Mouse (Mus musculus) limb, embryonic 13.5 days (tissue): ENCODE results near the gene Psmb8. TPM values are rescaled to one million over a fixed set of nuclear protein-coding genes. Genes with fewer than 3 reads are reported as not detected.

ENCODE experiments used
- ATAC-seq: fragments of 200-750 bp; cut with Nextera tagmentation; 2 replicates; pipeline ENCODE4 v1.8.0; 2017; ENCODE audit warnings: low read depth, moderate number of reproducible peaks, moderate TSS enrichment; ENCODE audit not compliant: low FRiP score
- H3K27ac ChIP-seq: fragments of 300-500 bp; sonication (generic); 2 replicates; pipeline ENCODE4 v1.5.1; 2015; ENCODE audit warnings: inconsistent platforms, mild to moderate bottlenecking, moderate library complexity
- H3K27me3 ChIP-seq: fragments of 300-500 bp; sonication (generic); 2 replicates; pipeline ENCODE4 v1.6.1; 2015; ENCODE audit warnings: mild to moderate bottlenecking, inconsistent platforms
- H3K36me3 ChIP-seq: fragments of 300-500 bp; sonication (generic); 2 replicates; pipeline ENCODE4 v1.6.1; 2015; ENCODE audit warnings: inconsistent platforms, mild to moderate bottlenecking, moderate library complexity
- H3K4me1 ChIP-seq: fragments of 300-500 bp; sonication (generic); 2 replicates; pipeline ENCODE4 v1.6.1; 2015; ENCODE audit warnings: inconsistent platforms
- H3K4me2 ChIP-seq: fragments of 300-500 bp; sonication (generic); replicated peaks from 2 replicates; pipeline ENCODE4 v1.6.1; 2015; ENCODE audit warnings: inconsistent platforms, mild to moderate bottlenecking, moderate library complexity
- H3K4me3 ChIP-seq: fragments of 300-500 bp; sonication (generic); 2 replicates; pipeline ENCODE4 v1.5.1; 2015; ENCODE audit warnings: moderate library complexity, mild to moderate bottlenecking, inconsistent platforms
- H3K9ac ChIP-seq: fragments of 300-500 bp; sonication (generic); 2 replicates; pipeline ENCODE4 v1.6.1; 2015; ENCODE audit warnings: mild to moderate bottlenecking, inconsistent platforms
- H3K9me3 ChIP-seq: fragments of 300-500 bp; sonication (generic); 2 replicates; pipeline ENCODE4 v1.6.1; 2016; ENCODE audit warnings: inconsistent platforms
- WGBS: fragments of 180-500 bp; shearing (Covaris S2); methylation state at CpG from one replicate; pipeline ENCODE4 v1.1.7; 2015; 5-methylcytosine and 5-hydroxymethylcytosine counted together
- polyA plus RNA-seq: library from polyadenylated mRNA; unstranded; fragments of >200 nt; fragmentation: Nextera tagmentation; extraction: Ambion mirVana; gene quantifications from 2 replicates; pipeline ENCODE4 v1.2.1, GENCODE M21; 2015

The Psmb8 gene
- polyA plus RNA-seq, 1 experiment from 2014 or later, result 5.5 TPM

DNA sequence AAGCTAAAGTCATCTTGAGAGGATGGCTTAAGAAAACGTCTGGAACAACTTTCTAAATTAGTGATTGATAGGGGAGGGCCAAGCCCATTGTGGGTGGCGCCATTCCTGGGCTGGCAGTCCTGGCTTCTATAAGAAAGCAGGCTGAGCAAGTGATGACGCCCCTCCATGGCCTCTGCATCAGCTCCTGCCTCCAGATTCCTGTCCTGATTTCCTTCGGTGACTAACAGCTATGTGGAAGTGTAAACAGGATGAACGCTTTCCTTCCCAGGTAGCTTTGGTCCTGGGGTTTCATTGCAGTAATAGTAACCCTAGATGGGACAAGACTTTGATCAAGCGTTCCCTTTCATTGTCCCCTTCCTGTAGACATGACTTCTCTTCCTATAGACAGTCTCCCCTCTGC lies 18.5 kb upstream of the Psmb8 start:
- no peaks in the 10 kb centered on the region for H3K36me3 ChIP-seq
- H3K27me3 ChIP-seq, result peaks cover 15% of the 10 kb centered on the region
- no peak overlapping the region for H3K4me2 ChIP-seq
- H3K9ac ChIP-seq, result no peak overlapping the region
- no peaks in the 10 kb centered on the region for H3K4me1 ChIP-seq
- ATAC-seq, result no peak
- no peak overlapping the region for H3K27ac ChIP-seq
- WGBS, result 58% methylated on average over 6 of the region's 6 CpGs
- H3K9me3 ChIP-seq, result peaks cover 10% of the 10 kb centered on the region; the same call in 1 of the 2 replicates
- no peak overlapping the region for H3K4me3 ChIP-seq

DNA sequence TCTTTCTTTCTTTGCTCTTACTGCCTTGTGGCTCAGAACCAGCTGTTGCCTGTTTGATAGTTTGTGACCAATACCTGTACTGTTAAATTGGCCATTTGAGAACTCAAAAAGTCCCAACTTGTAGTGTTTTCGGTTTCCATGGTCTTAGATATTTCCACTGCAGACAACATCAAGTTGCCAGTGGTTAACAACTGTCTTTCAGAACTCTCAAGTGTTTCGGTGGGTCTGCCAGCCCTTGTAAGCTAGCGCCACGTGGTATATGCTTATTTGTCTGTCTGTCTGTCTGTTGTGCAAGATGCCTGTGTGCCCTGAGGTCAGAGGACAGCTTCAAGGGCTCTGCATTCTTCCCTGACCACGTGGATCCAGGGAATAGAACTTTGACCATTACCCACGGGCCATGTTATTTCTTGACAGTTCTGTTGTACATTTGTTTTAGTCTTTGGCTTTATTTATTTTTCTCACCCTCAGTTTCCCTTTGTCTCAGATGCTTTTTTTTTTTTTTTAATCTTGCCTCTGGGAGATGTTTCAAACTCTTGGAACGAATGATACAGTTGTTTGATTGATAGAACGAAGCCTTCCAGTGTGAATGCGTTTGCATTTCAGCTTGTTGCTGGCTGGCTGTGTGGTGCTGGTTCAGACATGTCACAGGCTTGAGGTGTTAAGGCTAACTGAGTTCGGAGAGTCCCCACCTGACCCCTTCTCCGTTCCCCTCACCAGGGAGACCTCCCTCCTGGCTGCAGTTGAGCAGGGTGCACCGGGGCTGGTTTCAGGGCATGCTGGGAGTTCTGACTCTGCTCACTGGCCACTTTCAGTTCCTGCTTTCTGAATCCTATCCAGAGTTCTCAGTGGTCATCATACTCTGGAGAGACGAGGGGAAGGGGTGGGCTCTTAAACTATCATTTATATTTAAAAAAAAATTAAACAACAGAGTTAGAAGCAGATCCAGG lies 17.3 kb upstream of the Psmb8 start:
- Histone ChIP-seq H3K27me3 (peaks cover 26% of the 10 kb centered on the region), H3K27ac (no peak overlapping the region), H3K4me1 (no peaks in the 10 kb centered on the region), H3K4me2 (no peak overlapping the region), H3K9ac (no peak overlapping the region), H3K9me3 (peaks cover 10% of the 10 kb centered on the region; the same call in 1 of the 2 replicates), H3K4me3 (no peak overlapping the region), H3K36me3 (no peaks in the 10 kb centered on the region)
- WGBS, result 67% methylated on average over 13 of the region's 13 CpGs
- no peak for ATAC-seq

GRCm38 (mm10) chr17:34183564-34184219 lies 13.8 kb upstream of the Psmb8 start:
- no peak overlapping the region for H3K27ac ChIP-seq
- no peak overlapping the region for H3K9ac ChIP-seq
- H3K4me2 ChIP-seq, result no peak overlapping the region
- H3K4me3 ChIP-seq, result no peak overlapping the region
- H3K4me1 ChIP-seq, result peaks cover 12% of the 10 kb centered on the region
- H3K27me3 ChIP-seq, result peaks cover 51% of the 10 kb centered on the region
- no peaks in the 10 kb centered on the region for H3K9me3 ChIP-seq
- no peak for ATAC-seq
- WGBS, result 75% methylated on average over 15 of the region's 15 CpGs
- H3K36me3 ChIP-seq, result no peaks in the 10 kb centered on the region

DNA sequence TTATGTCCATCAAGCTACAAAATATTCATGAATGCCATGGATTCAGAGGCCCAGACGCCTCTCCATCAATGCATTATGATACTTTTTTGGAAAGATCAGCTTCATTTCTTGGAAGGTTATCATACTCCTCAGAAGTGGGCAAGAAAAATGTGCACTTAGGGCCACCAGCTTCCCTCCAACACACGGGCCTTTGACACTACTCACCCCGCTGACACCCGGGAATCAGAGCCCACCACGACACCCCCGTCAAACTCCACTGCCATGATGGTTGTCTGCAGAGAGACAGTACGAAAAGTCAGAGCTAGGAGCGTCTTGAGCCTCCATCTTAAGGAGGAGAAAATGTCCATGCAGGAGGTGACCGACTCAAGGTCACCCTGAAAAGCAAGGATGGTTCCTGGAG lies 12.0 kb upstream of the Psmb8 start:
- H3K27ac ChIP-seq, result no peak overlapping the region
- H3K4me1 ChIP-seq, result peaks cover 12% of the 10 kb centered on the region

GRCm38 (mm10) chr17:34186885-34187260 lies 10.6 kb upstream of the Psmb8 start:
- peak overlapping the region; percentile 58 for H3K4me3 ChIP-seq
- peak overlapping the region; percentile 61 for H3K9ac ChIP-seq
- no peak overlapping the region for H3K27ac ChIP-seq
- WGBS, result 2% methylated on average over 14 of the region's 14 CpGs
- peaks cover 78% of the 10 kb centered on the region for H3K27me3 ChIP-seq
- peaks cover 12% of the 10 kb centered on the region for H3K4me1 ChIP-seq
- peak; percentile 57; the same call in 1 of the 2 replicates for ATAC-seq
- H3K4me2 ChIP-seq, result peak overlapping the region; percentile 94
- H3K9me3 ChIP-seq, result no peaks in the 10 kb centered on the region
- no peaks in the 10 kb centered on the region for H3K36me3 ChIP-seq

More for the DNA sequence above, 12.0 kb upstream of the Psmb8 start:
- WGBS, result 89% methylated on average over 9 of the region's 9 CpGs
- Histone ChIP-seq H3K4me3 (no peak overlapping the region), H3K27me3 (peaks cover 69% of the 10 kb centered on the region), H3K9me3 (no peaks in the 10 kb centered on the region), H3K9ac (no peak overlapping the region), H3K4me2 (no peak overlapping the region), H3K36me3 (no peaks in the 10 kb centered on the region)
- ATAC-seq, result no peak

GRCm38 (mm10) chr17:34187261-34187916 lies 10.1 kb upstream of the Psmb8 start, which contains the start of the genes Tap1 and Psmb9:
Tap1 (plus strand) TSS chr17:34187553.
Psmb9 (minus strand) TSS chr17:34187764.
- H3K4me3 ChIP-seq, result peak within 1 kb of the TSS; percentile 58
- H3K27me3 ChIP-seq, result peaks cover 84% of the 10 kb centered on the region
- H3K9me3 ChIP-seq, result no peaks in the 10 kb centered on the region
- under 1% methylated on average over 46 of the region's 46 CpGs for WGBS
- H3K4me1 ChIP-seq, result peaks cover 12% of the 10 kb centered on the region
- peak; percentile 98 for ATAC-seq
- H3K4me2 ChIP-seq, result peak within 1 kb of the TSS; percentile 94
- H3K36me3 ChIP-seq, result no peaks in the 10 kb centered on the region
- H3K9ac ChIP-seq, result peak within 1 kb of the TSS; percentile 74
- H3K27ac ChIP-seq, result peak within 1 kb of the TSS; percentile 39; the same call in 1 of the 2 replicates

DNA sequence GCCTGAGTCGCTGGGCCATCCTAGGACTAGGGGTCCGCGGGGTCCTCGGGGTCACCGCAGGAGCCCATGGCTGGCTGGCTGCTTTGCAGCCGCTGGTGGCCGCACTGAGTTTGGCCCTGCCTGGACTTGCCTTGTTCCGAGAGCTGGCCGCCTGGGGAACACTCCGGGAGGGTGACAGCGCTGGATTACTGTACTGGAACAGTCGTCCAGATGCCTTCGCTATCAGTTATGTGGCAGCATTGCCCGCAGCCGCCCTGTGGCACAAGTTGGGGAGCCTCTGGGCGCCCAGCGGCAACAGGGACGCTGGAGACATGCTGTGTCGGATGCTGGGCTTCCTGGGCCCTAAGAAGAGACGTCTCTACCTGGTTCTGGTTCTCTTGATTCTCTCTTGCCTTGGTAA lies 9.5 kb upstream of the Psmb8 start:
- peaks cover 88% of the 10 kb centered on the region for H3K27me3 ChIP-seq

GRCm38 (mm10) chr17:34188986-34189385 lies 8.5 kb upstream of the Psmb8 start:
- Histone ChIP-seq H3K27me3 (peaks cover 88% of the 10 kb centered on the region), H3K4me3 (no peak overlapping the region), H3K36me3 (no peaks in the 10 kb centered on the region), H3K4me1 (peaks cover 12% of the 10 kb centered on the region), H3K4me2 (no peak overlapping the region), H3K9ac (no peak overlapping the region), H3K27ac (no peak overlapping the region), H3K9me3 (no peaks in the 10 kb centered on the region)
- ATAC-seq, result no peak
- 58% methylated on average over 6 of the region's 6 CpGs for WGBS

More for the DNA sequence above, 9.5 kb upstream of the Psmb8 start:
- no peak for ATAC-seq
- Histone ChIP-seq H3K4me1 (peaks cover 12% of the 10 kb centered on the region), H3K27ac (no peak overlapping the region), H3K4me3 (peak overlapping the region; percentile 58), H3K36me3 (no peaks in the 10 kb centered on the region), H3K9ac (peak overlapping the region; percentile 74), H3K9me3 (no peaks in the 10 kb centered on the region), H3K4me2 (peak overlapping the region; percentile 94)
- 4% methylated on average over 20 of the region's 20 CpGs for WGBS

DNA sequence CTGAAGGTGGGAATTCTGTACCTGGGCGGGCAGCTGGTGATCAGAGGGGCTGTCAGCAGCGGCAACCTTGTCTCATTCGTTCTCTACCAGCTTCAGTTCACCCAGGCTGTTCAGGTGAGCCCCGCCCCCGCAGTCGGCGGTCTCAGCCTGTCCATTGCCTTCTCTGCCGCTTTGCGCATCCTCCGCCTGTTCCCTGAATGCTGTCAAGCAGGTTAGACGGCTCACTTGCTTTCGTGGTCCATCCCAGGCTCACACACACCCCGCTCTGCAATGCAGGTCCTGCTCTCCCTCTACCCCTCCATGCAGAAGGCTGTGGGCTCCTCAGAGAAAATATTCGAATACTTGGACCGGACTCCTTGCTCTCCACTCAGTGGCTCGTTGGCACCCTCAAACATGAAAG lies 4.7 kb upstream of the Psmb8 start:
- Histone ChIP-seq H3K9ac (no peak overlapping the region), H3K27ac (no peak overlapping the region), H3K4me3 (no peak overlapping the region), H3K4me2 (no peak overlapping the region), H3K4me1 (peaks cover 16% of the 10 kb centered on the region), H3K27me3 (peaks cover 96% of the 10 kb centered on the region), H3K36me3 (no peaks in the 10 kb centered on the region), H3K9me3 (no peaks in the 10 kb centered on the region; the same call in 1 of the 2 replicates)
- ATAC-seq, result no peak
- WGBS, result 24% methylated on average over 16 of the region's 16 CpGs

DNA sequence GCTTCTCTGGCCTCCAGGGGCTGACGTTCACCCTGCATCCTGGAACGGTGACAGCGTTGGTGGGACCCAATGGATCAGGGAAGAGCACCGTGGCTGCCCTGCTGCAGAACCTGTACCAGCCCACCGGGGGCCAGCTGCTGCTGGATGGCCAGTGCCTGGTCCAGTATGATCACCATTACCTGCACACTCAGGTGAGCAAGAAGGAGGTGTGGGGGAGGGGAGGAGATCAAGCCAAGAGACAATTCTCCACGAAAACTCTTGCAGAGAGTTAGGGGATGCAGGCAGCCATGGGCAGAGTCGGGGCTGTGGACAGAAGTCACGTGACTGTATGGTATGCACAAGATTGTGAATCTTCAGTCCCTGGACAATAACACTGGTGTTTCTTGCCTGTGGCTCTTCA lies 4.1 kb upstream of the Psmb8 start:
- H3K9me3 ChIP-seq, result no peaks in the 10 kb centered on the region; the same call in 1 of the 2 replicates
- H3K4me2 ChIP-seq, result no peak overlapping the region
- no peak overlapping the region for H3K4me3 ChIP-seq
- no peaks in the 10 kb centered on the region for H3K36me3 ChIP-seq
- H3K27ac ChIP-seq, result no peak overlapping the region
- H3K4me1 ChIP-seq, result peaks cover 17% of the 10 kb centered on the region
- H3K27me3 ChIP-seq, result peaks cover 97% of the 10 kb centered on the region
- no peak for ATAC-seq
- H3K9ac ChIP-seq, result no peak overlapping the region
- WGBS, result 53% methylated on average over 8 of the region's 8 CpGs

GRCm38 (mm10) chr17:34194723-34195122 lies 2.8 kb upstream of the Psmb8 start:
- no peak for ATAC-seq
- no peak overlapping the region for H3K4me2 ChIP-seq
- H3K4me3 ChIP-seq, result no peak overlapping the region
- no peak overlapping the region for H3K27ac ChIP-seq
- no peaks in the 10 kb centered on the region for H3K36me3 ChIP-seq
- H3K4me1 ChIP-seq, result peaks cover 17% of the 10 kb centered on the region
- H3K9me3 ChIP-seq, result no peaks in the 10 kb centered on the region; the same call in 1 of the 2 replicates
- WGBS, result 94% methylated on average over 4 of the region's 4 CpGs
- H3K27me3 ChIP-seq, result peaks cover 98% of the 10 kb centered on the region
- H3K9ac ChIP-seq, result no peak overlapping the region
